Mouse (Mus musculus): ENCODE measurements around the gene Ankrd55. TPM values are rescaled to one million over a fixed set of nuclear protein-coding genes. Genes with fewer than 3 reads are reported as not detected.

Ankrd55 gene
- polyA plus RNA-seq, 2 experiments = 1.0 to 1.6 TPM

GRCm38 (mm10) chr13:112340205-112340604 lies 52.0 kb downstream of the Ankrd55 start:
- H3K9ac ChIP-seq (ENCODE audit: low read depth, low read length, severe bottlenecking) = no peak overlapping the region

GRCm38 (mm10) chr13:112340761-112341160 lies 52.5 kb downstream of the Ankrd55 start:
- DNase-seq (ENCODE audit: low spot score) (no peak), ATAC-seq (ENCODE audit: low FRiP score, low read depth) (no peak)
- 76% methylated on average over 6 of the region's 6 CpGs for WGBS
- H3K27ac ChIP-seq (replicated peaks; ENCODE audit: low read depth, low read length) = peak overlapping the region; percentile 53
- no peak for TF ChIP-seq POLR2A (IDR thresholded peaks at IDR 0.05; ENCODE audit: borderline replicate concordance, extremely low read depth, insufficient read depth, insufficient read length)
- H3K36me3 ChIP-seq (ENCODE audit: control insufficient read depth, insufficient read depth, low read length) = no peaks in the 10 kb centered on the region
- H3K4me3 ChIP-seq (replicated peaks; ENCODE audit: low read length) = no peak overlapping the region
- H3K4me1 ChIP-seq (ENCODE audit: control insufficient read depth, insufficient read depth, low read length) = peaks cover 18% of the 10 kb centered on the region
- no peaks in the 10 kb centered on the region for H3K27me3 ChIP-seq (ENCODE audit: control insufficient read depth, insufficient read depth, low read length)
- H3K4me2 ChIP-seq (replicated peaks; ENCODE audit: low read depth, low read length, severe bottlenecking) = no peak overlapping the region
- no peaks in the 10 kb centered on the region for H3K9me3 ChIP-seq (ENCODE audit: control insufficient read depth, low read length)
- H3K9ac ChIP-seq (ENCODE audit: low read depth, low read length, severe bottlenecking) = no peak overlapping the region

More at GRCm38 (mm10) chr13:112340205-112340604, 52.0 kb downstream of the Ankrd55 start:
- Histone ChIP-seq H3K4me1 (ENCODE audit: control insufficient read depth, insufficient read depth, low read length) (peaks cover 17% of the 10 kb centered on the region; the same call in 1 of the 2 replicates), H3K9me3 (ENCODE audit: control insufficient read depth, low read length) (no peaks in the 10 kb centered on the region), H3K27ac (replicated peaks; ENCODE audit: low read depth, low read length) (peak overlapping the region; percentile 68), H3K4me2 (replicated peaks; ENCODE audit: low read depth, low read length, severe bottlenecking) (peak overlapping the region; percentile 17; the same call in 1 of the 2 replicates), H3K27me3 (ENCODE audit: control insufficient read depth, insufficient read depth, low read length) (no peaks in the 10 kb centered on the region), H3K36me3 (ENCODE audit: control insufficient read depth, insufficient read depth, low read length) (no peaks in the 10 kb centered on the region), H3K4me3 (replicated peaks; ENCODE audit: low read length) (no peak overlapping the region)
- 22% methylated on average over 8 of the region's 8 CpGs for WGBS
- ATAC-seq (ENCODE audit: low FRiP score, low read depth) (peak; percentile 83), DNase-seq (ENCODE audit: low spot score) (peak; percentile 81)
- no peak for TF ChIP-seq POLR2A (IDR thresholded peaks at IDR 0.05; ENCODE audit: borderline replicate concordance, extremely low read depth, insufficient read depth, insufficient read length)

GRCm38 (mm10) chr13:112342971-112343627 lies 54.8 kb downstream of the Ankrd55 start:
- peaks cover 41% of the 10 kb centered on the region for H3K4me1 ChIP-seq (ENCODE audit: control insufficient read depth, insufficient read depth, low read length)
- H3K9me3 ChIP-seq (ENCODE audit: control insufficient read depth, low read length) = no peaks in the 10 kb centered on the region
- no peak for ATAC-seq (ENCODE audit: low FRiP score, low read depth)
- no peak overlapping the region for H3K4me3 ChIP-seq (replicated peaks; ENCODE audit: low read length)
- no peak overlapping the region for H3K9ac ChIP-seq (ENCODE audit: low read depth, low read length, severe bottlenecking)
- H3K4me2 ChIP-seq (replicated peaks; ENCODE audit: low read depth, low read length, severe bottlenecking) = no peak overlapping the region
- H3K27ac ChIP-seq (replicated peaks; ENCODE audit: low read depth, low read length) = no peak overlapping the region
- TF ChIP-seq POLR2A (IDR thresholded peaks at IDR 0.05; ENCODE audit: borderline replicate concordance, extremely low read depth, insufficient read depth, insufficient read length) = no peak
- 64% methylated on average over 5 of the region's 5 CpGs for WGBS
- no peak for DNase-seq (ENCODE audit: low spot score)
- H3K27me3 ChIP-seq (ENCODE audit: control insufficient read depth, insufficient read depth, low read length) = no peaks in the 10 kb centered on the region
- H3K36me3 ChIP-seq (ENCODE audit: control insufficient read depth, insufficient read depth, low read length) = no peaks in the 10 kb centered on the region

GRCm38 (mm10) chr13:112343628-112344009 lies 55.4 kb downstream of the Ankrd55 start:
- DNase-seq (ENCODE audit: low spot score) (no peak), ATAC-seq (ENCODE audit: low FRiP score, low read depth) (no peak)
- no peak for TF ChIP-seq POLR2A (IDR thresholded peaks at IDR 0.05; ENCODE audit: borderline replicate concordance, extremely low read depth, insufficient read depth, insufficient read length)
- WGBS = 67% methylated on average over 5 of the region's 5 CpGs
- H3K27ac ChIP-seq (replicated peaks; ENCODE audit: low read depth, low read length) = no peak overlapping the region
- no peaks in the 10 kb centered on the region for H3K27me3 ChIP-seq (ENCODE audit: control insufficient read depth, insufficient read depth, low read length)
- H3K4me3 ChIP-seq (replicated peaks; ENCODE audit: low read length) = no peak overlapping the region
- H3K36me3 ChIP-seq (ENCODE audit: control insufficient read depth, insufficient read depth, low read length) = no peaks in the 10 kb centered on the region
- H3K9me3 ChIP-seq (ENCODE audit: control insufficient read depth, low read length) = no peaks in the 10 kb centered on the region
- no peak overlapping the region for H3K9ac ChIP-seq (ENCODE audit: low read depth, low read length, severe bottlenecking)
- peaks cover 41% of the 10 kb centered on the region for H3K4me1 ChIP-seq (ENCODE audit: control insufficient read depth, insufficient read depth, low read length)
- H3K4me2 ChIP-seq (replicated peaks; ENCODE audit: low read depth, low read length, severe bottlenecking) = no peak overlapping the region

GRCm38 (mm10) chr13:112344270-112344864 lies 56.1 kb downstream of the Ankrd55 start:
- H3K36me3 ChIP-seq (ENCODE audit: control insufficient read depth, insufficient read depth, low read length) = no peaks in the 10 kb centered on the region
- H3K9me3 ChIP-seq (ENCODE audit: control insufficient read depth, low read length) = no peaks in the 10 kb centered on the region
- no peak overlapping the region for H3K9ac ChIP-seq (ENCODE audit: low read depth, low read length, severe bottlenecking)
- H3K4me2 ChIP-seq (replicated peaks; ENCODE audit: low read depth, low read length, severe bottlenecking) = no peak overlapping the region
- 67% methylated on average over 8 of the region's 8 CpGs for WGBS
- no peak for TF ChIP-seq POLR2A (IDR thresholded peaks at IDR 0.05; ENCODE audit: borderline replicate concordance, extremely low read depth, insufficient read depth, insufficient read length)
- H3K4me3 ChIP-seq (replicated peaks; ENCODE audit: low read length) = no peak overlapping the region
- DNase-seq (ENCODE audit: low spot score) = no peak
- H3K4me1 ChIP-seq (ENCODE audit: control insufficient read depth, insufficient read depth, low read length) = peaks cover 41% of the 10 kb centered on the region
- H3K27me3 ChIP-seq (ENCODE audit: control insufficient read depth, insufficient read depth, low read length) = no peaks in the 10 kb centered on the region
- no peak for ATAC-seq (ENCODE audit: low FRiP score, low read depth)
- no peak overlapping the region for H3K27ac ChIP-seq (replicated peaks; ENCODE audit: low read depth, low read length)

All from limb, embryonic 14.5 days (tissue).